Mouse (Mus musculus) kidney, embryonic 14.5 days (tissue): Measurements from ENCODE around the gene Gm572. TPM values are rescaled to one million over a fixed set of nuclear protein-coding genes. Genes with fewer than 3 reads are reported as not detected.

ENCODE experiments used
- ATAC-seq: fragments of 200-750 bp; cut with Nextera tagmentation; 2 replicates; pipeline ENCODE4 v1.8.0; 2017; ENCODE audit warnings: moderate number of reproducible peaks, mild to moderate bottlenecking, moderate TSS enrichment, moderate library complexity; ENCODE audit not compliant: low FRiP score, low TSS enrichment
- H3K27ac ChIP-seq: fragments of 300-500 bp; sonication (generic); 2 replicates; pipeline ENCODE4 v1.5.1; 2014; ENCODE audit warnings: low read depth, mild to moderate bottlenecking, low read length, moderate library complexity, mixed read lengths
- H3K27me3 ChIP-seq: fragments of 300-500 bp; sonication (generic); 2 replicates; pipeline ENCODE4 v1.6.1; 2014; ENCODE audit warnings: mild to moderate bottlenecking, low read length; ENCODE audit not compliant: control insufficient read depth, insufficient read depth
- H3K36me3 ChIP-seq: fragments of 300-500 bp; sonication (generic); 2 replicates; pipeline ENCODE4 v1.6.1; 2014; ENCODE audit warnings: low read length, mixed read lengths; ENCODE audit not compliant: control insufficient read depth, insufficient read depth
- H3K4me1 ChIP-seq: fragments of 300-500 bp; sonication (generic); 2 replicates; pipeline ENCODE4 v1.6.1; 2014; ENCODE audit warnings: low read length, mixed read lengths; ENCODE audit not compliant: control insufficient read depth, insufficient read depth
- H3K4me2 ChIP-seq: fragments of 300-500 bp; sonication (generic); replicated peaks from 2 replicates; pipeline ENCODE4 v1.6.1; 2014; ENCODE audit warnings: low read depth, mild to moderate bottlenecking, low read length
- H3K4me3 ChIP-seq: fragments of 300-500 bp; sonication (generic); 2 replicates; pipeline ENCODE4 v1.5.1; 2014; ENCODE audit warnings: mild to moderate bottlenecking, low read length
- H3K9ac ChIP-seq: fragments of 300-500 bp; sonication (generic); 2 replicates; pipeline ENCODE4 v1.6.1; 2014; ENCODE audit warnings: low read depth, mild to moderate bottlenecking, low read length, moderate library complexity
- H3K9me3 ChIP-seq: fragments of 300-500 bp; sonication (generic); 2 replicates; pipeline ENCODE4 v1.6.1; 2016; ENCODE audit warnings: low read length; ENCODE audit not compliant: control insufficient read depth
- WGBS: fragments of 180-500 bp; shearing (Covaris S2); extraction: QIAGEN DNeasy Blood & Tissue Kit; methylation state at CpG from one replicate; pipeline ENCODE4 v1.1.7; 2014; 5-methylcytosine and 5-hydroxymethylcytosine counted together
- polyA plus RNA-seq: library from polyadenylated mRNA; unstranded; fragments of >200 nt; fragmentation: Nextera tagmentation; extraction: Ambion mirVana; gene quantifications from 2 replicates; pipeline ENCODE4 v1.2.1, GENCODE M21; 2014

The Gm572 gene
- polyA plus RNA-seq, 1 experiment from 2014 or later = not detected

- no peaks in the 10 kb centered on the region; the same call in 1 of the 2 replicates for H3K36me3 ChIP-seq
- no peak overlapping the region for H3K27ac ChIP-seq
- no peaks in the 10 kb centered on the region for H3K27me3 ChIP-seq
- 70% methylated on average over 10 of the region's 10 CpGs for WGBS
- H3K9me3 ChIP-seq = 0 out of 2 replicates have a peak, but pooled peaks cover 5% of the 10 kb centered on the region
- H3K4me1 ChIP-seq = no peaks in the 10 kb centered on the region
- H3K9ac ChIP-seq = no peak overlapping the region
- H3K4me2 ChIP-seq = no peak overlapping the region
- no peak overlapping the region for H3K4me3 ChIP-seq
- ATAC-seq = no peak
These were observed 39.6 kb upstream of the Gm572 start for GRCm38 (mm10) chr4:148603376-148604139.

DNA sequence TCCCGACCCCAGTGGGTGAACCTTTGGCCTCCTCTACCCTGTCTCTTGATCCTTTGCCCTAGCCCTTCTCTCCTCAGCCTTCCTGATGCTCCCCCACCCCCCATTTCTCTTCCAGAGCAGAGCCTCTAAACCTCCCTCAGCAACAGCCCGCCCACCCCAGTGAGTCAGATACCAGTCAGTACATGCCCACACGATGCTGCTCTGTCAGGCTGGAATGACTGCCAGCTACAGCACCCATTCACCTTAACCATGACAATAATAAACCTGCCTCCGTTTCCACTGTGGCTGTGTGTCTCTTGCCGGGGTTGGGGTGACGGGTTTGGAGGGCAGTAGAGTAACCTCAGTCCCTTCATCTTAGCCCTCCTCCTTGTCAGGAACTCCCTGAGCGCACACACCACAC lies 39.0 kb upstream of the Gm572 start:
- ATAC-seq = no peak
- 77% methylated on average over 7 of the region's 7 CpGs for WGBS
- H3K27me3 ChIP-seq = no peaks in the 10 kb centered on the region

GRCm38 (mm10) chr4:148604541-148605165 lies 38.5 kb upstream of the Gm572 start:
- no peak overlapping the region for H3K27ac ChIP-seq
- H3K4me3 ChIP-seq = no peak overlapping the region
- ATAC-seq = no peak
- H3K4me2 ChIP-seq = no peak overlapping the region
- 0 out of 2 replicates have a peak, but pooled peaks cover 4% of the 10 kb centered on the region for H3K4me1 ChIP-seq
- no peaks in the 10 kb centered on the region for H3K9me3 ChIP-seq
- WGBS = 94% methylated on average over 3 of the region's 3 CpGs
- H3K9ac ChIP-seq = no peak overlapping the region
- no peaks in the 10 kb centered on the region for H3K27me3 ChIP-seq
- no peaks in the 10 kb centered on the region for H3K36me3 ChIP-seq

More for the DNA sequence above, 39.0 kb upstream of the Gm572 start:
- H3K36me3 ChIP-seq = no peaks in the 10 kb centered on the region
- no peak overlapping the region for H3K9ac ChIP-seq
- no peak overlapping the region for H3K27ac ChIP-seq
- H3K4me2 ChIP-seq = no peak overlapping the region
- 0 out of 2 replicates have a peak, but pooled peaks cover 3% of the 10 kb centered on the region for H3K4me1 ChIP-seq
- H3K9me3 ChIP-seq = no peaks in the 10 kb centered on the region
- H3K4me3 ChIP-seq = no peak overlapping the region

DNA sequence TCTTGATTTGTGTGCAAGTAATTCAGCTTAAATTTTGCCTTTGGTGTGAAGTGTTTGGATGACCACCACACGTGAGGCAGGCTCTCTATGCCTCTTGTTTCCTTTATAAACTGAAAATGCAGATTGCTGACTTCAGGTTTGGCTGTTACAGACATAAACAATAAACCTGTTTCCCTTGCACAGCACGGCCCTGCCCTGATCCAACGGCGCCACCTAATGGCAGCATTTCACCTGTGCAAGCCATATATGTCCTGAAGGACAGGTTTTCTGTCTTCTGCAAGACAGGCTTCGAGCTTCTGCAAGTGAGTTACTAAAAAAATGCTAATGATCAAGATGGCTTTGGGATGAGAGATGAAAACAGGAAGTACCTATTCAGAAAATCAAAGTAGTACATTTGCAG lies 35.4 kb upstream of the Gm572 start:
- no peak overlapping the region for H3K4me2 ChIP-seq
- H3K9ac ChIP-seq = no peak overlapping the region
- H3K36me3 ChIP-seq = peaks cover 11% of the 10 kb centered on the region; the same call in 1 of the 2 replicates
- H3K27ac ChIP-seq = no peak overlapping the region
- no peaks in the 10 kb centered on the region for H3K9me3 ChIP-seq
- H3K27me3 ChIP-seq = no peaks in the 10 kb centered on the region
- no peak overlapping the region for H3K4me3 ChIP-seq
- WGBS = 30% methylated on average over 5 of the region's 5 CpGs
- 0 out of 2 replicates have a peak, but pooled peaks cover 4% of the 10 kb centered on the region for H3K4me1 ChIP-seq
- no peak for ATAC-seq

DNA sequence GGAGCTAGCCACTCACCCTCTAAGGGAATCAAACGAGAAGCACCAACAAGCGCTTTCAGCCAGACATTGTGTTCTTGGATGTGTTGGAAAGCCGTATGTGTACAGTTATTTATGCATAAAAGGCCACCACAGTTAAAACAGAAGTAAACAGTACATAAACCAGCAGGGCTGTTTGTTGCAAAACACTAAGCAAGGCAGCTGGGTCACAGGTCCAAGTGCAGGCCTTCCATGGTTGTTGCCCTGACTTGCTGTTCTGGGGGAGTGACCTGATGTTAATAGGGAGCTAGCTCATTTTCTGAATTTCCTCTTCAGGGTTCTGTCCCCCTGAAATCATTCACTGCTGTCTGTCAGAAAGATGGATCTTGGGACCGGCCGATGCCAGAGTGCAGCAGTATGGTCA lies 33.3 kb upstream of the Gm572 start:
- H3K9ac ChIP-seq = no peak overlapping the region
- 82% methylated on average over 5 of the region's 5 CpGs for WGBS
- H3K4me2 ChIP-seq = no peak overlapping the region
- peaks cover 30% of the 10 kb centered on the region; the same call in 1 of the 2 replicates for H3K36me3 ChIP-seq
- ATAC-seq = no peak
- no peaks in the 10 kb centered on the region for H3K9me3 ChIP-seq
- H3K4me1 ChIP-seq = 0 out of 2 replicates have a peak, but pooled peaks cover 4% of the 10 kb centered on the region
- no peaks in the 10 kb centered on the region for H3K27me3 ChIP-seq
- no peak overlapping the region for H3K27ac ChIP-seq
- no peak overlapping the region for H3K4me3 ChIP-seq

- Histone ChIP-seq H3K4me1 (0 out of 2 replicates have a peak, but pooled peaks cover 4% of the 10 kb centered on the region), H3K9me3 (no peaks in the 10 kb centered on the region), H3K4me2 (no peak overlapping the region), H3K9ac (no peak overlapping the region), H3K27ac (no peak overlapping the region), H3K27me3 (no peaks in the 10 kb centered on the region), H3K36me3 (peaks cover 40% of the 10 kb centered on the region), H3K4me3 (no peak overlapping the region)
- no peak for ATAC-seq
- 76% methylated on average over 5 of the region's 5 CpGs for WGBS
These were observed 32.3 kb upstream of the Gm572 start for GRCm38 (mm10) chr4:148610631-148611364.

DNA sequence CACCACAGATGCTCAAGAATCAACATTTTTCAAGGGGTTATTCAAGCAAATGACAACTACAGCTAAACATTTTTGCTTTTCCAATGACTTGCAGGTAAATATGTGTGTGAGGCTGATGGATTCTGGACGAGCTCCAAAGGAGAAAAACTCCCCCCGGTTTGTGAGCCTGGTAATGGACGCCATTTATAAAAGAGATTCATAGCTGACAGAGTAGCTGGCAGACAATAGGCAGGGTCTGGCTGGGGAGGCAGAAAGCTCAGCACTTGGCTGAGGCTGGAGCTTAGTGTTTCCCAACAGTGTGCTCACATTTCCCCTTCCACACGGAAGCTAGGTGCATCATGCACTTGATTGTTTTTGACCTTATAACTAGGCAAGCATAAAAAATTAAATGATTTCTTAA lies 30.6 kb upstream of the Gm572 start:
- H3K4me3 ChIP-seq = no peak overlapping the region
- 0 out of 2 replicates have a peak, but pooled peaks cover 4% of the 10 kb centered on the region for H3K4me1 ChIP-seq
- H3K4me2 ChIP-seq = no peak overlapping the region
- no peak overlapping the region for H3K27ac ChIP-seq
- H3K27me3 ChIP-seq = no peaks in the 10 kb centered on the region
- ATAC-seq = no peak
- WGBS = 47% methylated on average over 4 of the region's 4 CpGs
- no peak overlapping the region for H3K9ac ChIP-seq
- H3K9me3 ChIP-seq = no peaks in the 10 kb centered on the region
- H3K36me3 ChIP-seq = peaks cover 57% of the 10 kb centered on the region

GRCm38 (mm10) chr4:148613738-148614137 lies 29.4 kb upstream of the Gm572 start:
- ATAC-seq = no peak
- Histone ChIP-seq H3K27ac (no peak overlapping the region), H3K4me2 (no peak overlapping the region), H3K36me3 (peaks cover 67% of the 10 kb centered on the region), H3K4me3 (no peak overlapping the region), H3K9ac (no peak overlapping the region), H3K4me1 (0 out of 2 replicates have a peak, but pooled peaks cover 4% of the 10 kb centered on the region), H3K9me3 (no peaks in the 10 kb centered on the region), H3K27me3 (no peaks in the 10 kb centered on the region)
- WGBS = 89% methylated on average over 9 of the region's 9 CpGs
